Mouse (Mus musculus) hindbrain, embryonic 14.5 days (tissue): ENCODE measurements at regions not wholly inside any gene's neighbourhood (a gene's known extent, or its start where the extent isn't known, plus 50 kb on each side); places are given as distances from the start of the nearest gene placed in this dataset.

Experiments
- ATAC-seq: fragments of 200-750 bp; cut with Nextera tagmentation; 2 replicates; pipeline ENCODE4 v1.8.0; 2017; ENCODE audit warnings: moderate number of reproducible peaks, mild to moderate bottlenecking, moderate TSS enrichment, moderate library complexity; ENCODE audit not compliant: low FRiP score
- DNase-seq: peaks from one replicate; pipeline ENCODE4 v3.0.0-alpha.2; 2015; ENCODE audit warnings: low spot score
- H3K27ac ChIP-seq: fragments of 300-500 bp; sonication (generic); 2 replicates; pipeline ENCODE4 v1.5.1; 2014; ENCODE audit warnings: mild to moderate bottlenecking, moderate library complexity
- H3K27me3 ChIP-seq: fragments of 300-500 bp; sonication (generic); 2 replicates; pipeline ENCODE4 v1.6.1; 2014; ENCODE audit warnings: mild to moderate bottlenecking, low read length, mixed read lengths; ENCODE audit not compliant: control insufficient read depth, insufficient read depth
- H3K36me3 ChIP-seq: fragments of 300-500 bp; sonication (generic); replicated peaks from 2 replicates; pipeline ENCODE4 v1.6.1; 2014; ENCODE audit not compliant: control insufficient read depth, insufficient read depth
- H3K4me1 ChIP-seq: fragments of 300-500 bp; sonication (generic); replicated peaks from 2 replicates; pipeline ENCODE4 v1.6.1; 2014; ENCODE audit warnings: antibody characterized with exemption, low read length, mixed read lengths; ENCODE audit not compliant: control insufficient read depth, insufficient read depth
- H3K4me2 ChIP-seq: fragments of 300-500 bp; sonication (generic); replicated peaks from 2 replicates; pipeline ENCODE4 v1.6.1; 2014; ENCODE audit warnings: mild to moderate bottlenecking, moderate library complexity
- H3K4me3 ChIP-seq: fragments of 300-500 bp; sonication (generic); replicated peaks from 2 replicates; pipeline ENCODE4 v1.5.1; 2014; ENCODE audit warnings: mild to moderate bottlenecking, low read length
- H3K9ac ChIP-seq: fragments of 300-500 bp; sonication (generic); 2 replicates; pipeline ENCODE4 v1.6.1; 2014
- H3K9me3 ChIP-seq: fragments of 300-500 bp; sonication (generic); 2 replicates; pipeline ENCODE4 v1.6.1; 2016; ENCODE audit warnings: low read length; ENCODE audit not compliant: control insufficient read depth
- WGBS: fragments of 180-500 bp; shearing (Covaris S2); extraction: QIAGEN DNeasy Blood & Tissue Kit; methylation state at CpG from one replicate; pipeline ENCODE4 v1.1.7; 2014; 5-methylcytosine and 5-hydroxymethylcytosine counted together

- no peak overlapping the region for H3K9ac ChIP-seq
- peak; percentile 32 for DNase-seq
- no peaks in the 10 kb centered on the region for H3K36me3 ChIP-seq
- ATAC-seq, result no peak
- no peak overlapping the region for H3K4me2 ChIP-seq
- H3K27me3 ChIP-seq, result no peaks in the 10 kb centered on the region
- H3K4me1 ChIP-seq, result no peaks in the 10 kb centered on the region
- no peaks in the 10 kb centered on the region for H3K9me3 ChIP-seq
- no peak overlapping the region for H3K27ac ChIP-seq
- no peak overlapping the region for H3K4me3 ChIP-seq
Observed at GRCm38 (mm10) chr3:83416536-83416935, 288.8 kb downstream of the Dchs2 start.

- Histone ChIP-seq H3K27ac (no peak overlapping the region), H3K4me1 (no peaks in the 10 kb centered on the region), H3K4me3 (no peak overlapping the region), H3K9ac (no peak overlapping the region), H3K36me3 (no peaks in the 10 kb centered on the region), H3K9me3 (no peaks in the 10 kb centered on the region), H3K27me3 (no peaks in the 10 kb centered on the region), H3K4me2 (no peak overlapping the region)
- 66% methylated on average over 7 of the region's 7 CpGs for WGBS
- no peak for ATAC-seq
- DNase-seq, result no peak
Observed at GRCm38 (mm10) chr3:83424267-83424666, 296.5 kb downstream of the Dchs2 start.

DNA sequence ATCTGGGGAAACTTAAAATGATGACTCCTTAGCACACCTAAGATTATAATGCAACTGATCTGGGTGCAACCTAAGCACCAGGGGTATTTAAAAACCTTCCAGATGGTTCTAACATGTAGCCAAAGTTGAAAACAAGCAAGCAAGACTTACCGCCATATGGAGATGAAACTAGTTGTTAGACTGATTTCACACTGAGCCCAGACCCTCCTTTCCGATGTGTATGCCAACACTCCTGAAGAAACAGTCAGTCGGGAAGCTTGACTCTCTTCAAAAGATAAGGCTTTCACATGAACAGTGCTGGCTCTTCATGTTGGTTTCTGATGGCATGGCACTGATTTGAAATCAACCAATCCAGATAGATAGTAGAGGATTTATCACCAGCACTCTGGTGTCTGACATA, 301.6 kb downstream of the Dchs2 start:
- no peak for DNase-seq
- no peak for ATAC-seq

GRCm38 (mm10) chr3:83446154-83446667, 318.5 kb downstream of the Dchs2 start:
- DNase-seq (no peak), ATAC-seq (no peak)
- no peak overlapping the region for H3K4me2 ChIP-seq
- H3K9me3 ChIP-seq, result no peaks in the 10 kb centered on the region
- WGBS, result 89% methylated on average over 7 of the region's 7 CpGs
- H3K9ac ChIP-seq, result no peak overlapping the region
- no peaks in the 10 kb centered on the region for H3K27me3 ChIP-seq
- no peak overlapping the region for H3K4me3 ChIP-seq
- no peaks in the 10 kb centered on the region for H3K36me3 ChIP-seq
- H3K27ac ChIP-seq, result no peak overlapping the region
- H3K4me1 ChIP-seq, result no peaks in the 10 kb centered on the region

More for the DNA sequence above, 301.6 kb downstream of the Dchs2 start:
- Histone ChIP-seq H3K4me1 (no peaks in the 10 kb centered on the region), H3K27ac (no peak overlapping the region), H3K4me2 (no peak overlapping the region), H3K9me3 (no peaks in the 10 kb centered on the region), H3K4me3 (no peak overlapping the region), H3K27me3 (no peaks in the 10 kb centered on the region), H3K9ac (no peak overlapping the region), H3K36me3 (no peaks in the 10 kb centered on the region)
- WGBS, result 92% methylated on average over 3 of the region's 3 CpGs

- Histone ChIP-seq H3K4me1 (no peaks in the 10 kb centered on the region), H3K27ac (no peak overlapping the region), H3K4me2 (no peak overlapping the region), H3K27me3 (no peaks in the 10 kb centered on the region), H3K4me3 (no peak overlapping the region), H3K9me3 (no peaks in the 10 kb centered on the region), H3K9ac (no peak overlapping the region), H3K36me3 (no peaks in the 10 kb centered on the region)
- ATAC-seq (no peak), DNase-seq (no peak)
- 91% methylated on average over 2 of the region's 2 CpGs for WGBS
Observed at GRCm38 (mm10) chr3:83450662-83451061, 315.5 kb upstream of the Sfrp2 start.

GRCm38 (mm10) chr3:83451317-83451716, 314.8 kb upstream of the Sfrp2 start:
- Histone ChIP-seq H3K4me2 (no peak overlapping the region), H3K36me3 (no peaks in the 10 kb centered on the region), H3K4me3 (no peak overlapping the region), H3K9ac (no peak overlapping the region), H3K27ac (no peak overlapping the region), H3K9me3 (no peaks in the 10 kb centered on the region), H3K27me3 (no peaks in the 10 kb centered on the region), H3K4me1 (no peaks in the 10 kb centered on the region)
- no peak for DNase-seq
- ATAC-seq, result no peak
- WGBS, result 91% methylated on average over 3 of the region's 3 CpGs

DNA sequence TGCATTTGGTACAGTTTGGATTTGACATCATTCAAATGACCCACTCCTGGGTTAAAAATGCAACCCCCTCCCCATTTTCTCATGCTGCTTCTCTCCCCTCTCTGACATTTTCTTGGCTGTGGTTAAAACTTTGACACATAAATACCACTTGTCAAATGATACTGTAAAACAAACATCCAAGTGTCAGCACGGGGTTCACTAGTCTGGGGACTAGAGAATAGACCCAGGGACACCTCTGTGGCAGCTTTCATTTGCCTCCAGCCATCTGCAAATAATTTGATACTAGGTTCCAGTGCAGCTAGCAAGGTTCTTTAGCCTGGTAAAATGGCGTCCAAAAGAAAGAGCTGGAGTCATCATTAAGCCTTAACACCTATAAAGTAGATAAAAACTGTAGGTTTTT, 312.7 kb upstream of the Sfrp2 start:
- Histone ChIP-seq H3K4me3 (no peak overlapping the region), H3K4me1 (no peaks in the 10 kb centered on the region), H3K9ac (no peak overlapping the region), H3K36me3 (no peaks in the 10 kb centered on the region), H3K27ac (no peak overlapping the region), H3K27me3 (no peaks in the 10 kb centered on the region), H3K9me3 (no peaks in the 10 kb centered on the region), H3K4me2 (no peak overlapping the region)
- ATAC-seq (no peak), DNase-seq (no peak)
- 64% methylated on average over 2 of the region's 2 CpGs for WGBS

GRCm38 (mm10) chr3:83458450-83458849, 307.7 kb upstream of the Sfrp2 start:
- ATAC-seq, result no peak
- no peaks in the 10 kb centered on the region for H3K4me1 ChIP-seq

GRCm38 (mm10) chr3:83479251-83479650, 286.9 kb upstream of the Sfrp2 start:
- Histone ChIP-seq H3K27ac (no peak overlapping the region), H3K9ac (no peak overlapping the region), H3K4me2 (no peak overlapping the region), H3K4me3 (no peak overlapping the region), H3K36me3 (no peaks in the 10 kb centered on the region), H3K4me1 (no peaks in the 10 kb centered on the region), H3K9me3 (no peaks in the 10 kb centered on the region), H3K27me3 (no peaks in the 10 kb centered on the region)
- ATAC-seq (no peak), DNase-seq (no peak)
- WGBS, result 86% methylated on average over 3 of the region's 3 CpGs

More at GRCm38 (mm10) chr3:83458450-83458849, 307.7 kb upstream of the Sfrp2 start:
- 78% methylated on average over 1 of the region's 1 CpGs for WGBS
- Histone ChIP-seq H3K4me3 (no peak overlapping the region), H3K9me3 (no peaks in the 10 kb centered on the region), H3K27me3 (no peaks in the 10 kb centered on the region), H3K4me2 (no peak overlapping the region), H3K36me3 (no peaks in the 10 kb centered on the region), H3K9ac (no peak overlapping the region), H3K27ac (no peak overlapping the region)
- DNase-seq, result no peak

- Histone ChIP-seq H3K9me3 (no peaks in the 10 kb centered on the region), H3K27me3 (no peaks in the 10 kb centered on the region), H3K4me3 (no peak overlapping the region), H3K27ac (no peak overlapping the region), H3K4me1 (no peaks in the 10 kb centered on the region), H3K9ac (no peak overlapping the region), H3K36me3 (no peaks in the 10 kb centered on the region), H3K4me2 (no peak overlapping the region)
- ATAC-seq, result no peak
- DNase-seq, result no peak
- 78% methylated on average over 1 of the region's 1 CpGs for WGBS
Observed at GRCm38 (mm10) chr3:83480176-83480575, 285.9 kb upstream of the Sfrp2 start.
